Mouse (Mus musculus) myocyte (in vitro differentiated cells): ENCODE data around the gene Kank2.

Source experiments
- CEBPB ChIP-seq: IDR thresholded peaks from 2 replicates; pipeline ENCODE4 v1.6.1; 2011; ENCODE audit warnings: mild to moderate bottlenecking, moderate library complexity; ENCODE audit not compliant: poor library complexity, insufficient read depth, severe bottlenecking
- E2F4 ChIP-seq: IDR thresholded peaks from one replicate; pipeline ENCODE4 v1.6.1; 2011; ENCODE audit warnings: mild to moderate bottlenecking, control low read depth, moderate library complexity; ENCODE audit not compliant: insufficient read depth
- MAX ChIP-seq: IDR thresholded peaks from one replicate; pipeline ENCODE4 v1.6.1; 2011; ENCODE audit warnings: low read depth, mild to moderate bottlenecking, control low read depth
- MYOD1 ChIP-seq, 3 experiments: IDR thresholded peaks; one replicate each; pipeline ENCODE4 v1.6.1; 2011; ENCODE audit warnings: control low read depth in 2 of 3, low read depth in 2 of 3, mild to moderate bottlenecking in 2 of 3, moderate library complexity in 1 of 3; ENCODE audit not compliant: insufficient read length in 2 of 3, control insufficient read depth in 1 of 3
- MYOG ChIP-seq, 3 experiments: IDR thresholded peaks; one replicate each; pipeline ENCODE4 v1.6.1; 2011; ENCODE audit warnings: control low read depth in 2 of 3, low read depth in 2 of 3, mild to moderate bottlenecking in 2 of 3; ENCODE audit not compliant: insufficient read length in 2 of 3, control insufficient read depth in 1 of 3, insufficient read depth in 1 of 3
- POLR2A ChIP-seq: IDR thresholded peaks from one replicate; pipeline ENCODE4 v1.6.1; 2011; ENCODE audit warnings: low read depth, mild to moderate bottlenecking, control low read depth, moderate library complexity; ENCODE audit not compliant: insufficient read length
- POLR2AphosphoS2 ChIP-seq: IDR thresholded peaks from one replicate; pipeline ENCODE4 v1.6.1; 2011; ENCODE audit warnings: low read depth, control low read depth; ENCODE audit not compliant: insufficient read length
- REST ChIP-seq: IDR thresholded peaks from one replicate; pipeline ENCODE4 v1.6.1; 2011; ENCODE audit warnings: mild to moderate bottlenecking, control low read depth, moderate library complexity; ENCODE audit not compliant: insufficient read depth, insufficient read length
- SRF ChIP-seq: IDR thresholded peaks from one replicate; pipeline ENCODE4 v1.6.1; 2011; ENCODE audit warnings: low read depth; ENCODE audit not compliant: control insufficient read depth, insufficient read length
- TCF12 ChIP-seq: IDR thresholded peaks from one replicate; pipeline ENCODE4 v1.6.1; 2011; ENCODE audit warnings: mild to moderate bottlenecking, control low read depth; ENCODE audit not compliant: poor library complexity, insufficient read depth, severe bottlenecking
- TCF3 ChIP-seq: IDR thresholded peaks from one replicate; pipeline ENCODE4 v1.6.1; 2011; ENCODE audit warnings: low read depth, control low read depth; ENCODE audit not compliant: insufficient read length
- USF1 ChIP-seq: IDR thresholded peaks from one replicate; pipeline ENCODE4 v1.6.1; 2011; ENCODE audit warnings: low read depth, mild to moderate bottlenecking, control low read depth, moderate library complexity

- TF ChIP-seq POLR2A (no peak), MAX (no peak), TCF12 (no peak), E2F4 (no peak), TCF3 (no peak), POLR2AphosphoS2 (no peak), CEBPB (no peak), MYOG (IDR thresholded peaks at IDR 0.05; ENCODE audit: control insufficient read depth in 1 of 3, insufficient read depth in 1 of 3, insufficient read length in 2 of 3, low read depth in 2 of 3) (no peak), USF1 (no peak), SRF (no peak), MYOD1 (IDR thresholded peaks at IDR 0.05; ENCODE audit: control insufficient read depth in 1 of 3, insufficient read length in 2 of 3, low read depth in 2 of 3) (no peak), REST (no peak)
Observed at GRCm38 (mm10) chr9:21830936-21831335, 32.4 kb upstream of the Kank2 start.
